Mouse (Mus musculus) midbrain, embryonic 15.5 days (tissue): ENCODE results near the gene Klhl29. TPM values are rescaled to one million over a fixed set of nuclear protein-coding genes. Genes with fewer than 3 reads are reported as not detected.

Source experiments
- ATAC-seq: fragments of 200-750 bp; cut with Nextera tagmentation; replicated peaks from 2 replicates; pipeline ENCODE4 v1.8.0; 2017; ENCODE audit warnings: moderate TSS enrichment
- H3K27ac ChIP-seq: fragments of 300-500 bp; sonication (generic); 2 replicates; pipeline ENCODE4 v1.5.1; 2015; ENCODE audit warnings: mild to moderate bottlenecking, inconsistent platforms
- H3K27me3 ChIP-seq: fragments of 300-500 bp; sonication (generic); replicated peaks from 2 replicates; pipeline ENCODE4 v1.6.1; 2015; ENCODE audit warnings: inconsistent platforms
- H3K36me3 ChIP-seq: fragments of 300-500 bp; sonication (generic); replicated peaks from 2 replicates; pipeline ENCODE4 v1.6.1; 2015; ENCODE audit warnings: inconsistent platforms
- H3K4me1 ChIP-seq: fragments of 300-500 bp; sonication (generic); 2 replicates; pipeline ENCODE4 v1.6.1; 2015; ENCODE audit warnings: inconsistent platforms
- H3K4me2 ChIP-seq: fragments of 300-500 bp; sonication (generic); 2 replicates; pipeline ENCODE4 v1.6.1; 2015; ENCODE audit warnings: inconsistent platforms, mild to moderate bottlenecking, moderate library complexity
- H3K4me3 ChIP-seq: fragments of 300-500 bp; sonication (generic); 2 replicates; pipeline ENCODE4 v1.5.1; 2015; ENCODE audit warnings: mild to moderate bottlenecking, inconsistent platforms
- H3K9ac ChIP-seq: fragments of 300-500 bp; sonication (generic); 2 replicates; pipeline ENCODE4 v1.6.1; 2015; ENCODE audit warnings: mild to moderate bottlenecking, inconsistent platforms
- H3K9me3 ChIP-seq: fragments of 300-500 bp; sonication (generic); 2 replicates; pipeline ENCODE4 v1.6.1; 2016; ENCODE audit warnings: inconsistent platforms
- WGBS: fragments of 180-500 bp; shearing (Covaris S2); methylation state at CpG from one replicate; pipeline ENCODE4 v1.1.7; 2015; ENCODE audit warnings: mixed read lengths; 5-methylcytosine and 5-hydroxymethylcytosine counted together
- polyA plus RNA-seq: library from polyadenylated mRNA; unstranded; fragments of >200 nt; fragmentation: Nextera tagmentation; extraction: Ambion mirVana; gene quantifications from 2 replicates; pipeline ENCODE4 v1.2.1, GENCODE M21; 2015

Klhl29 gene
- polyA plus RNA-seq, 1 experiment from 2014 or later: 5.2 TPM

DNA sequence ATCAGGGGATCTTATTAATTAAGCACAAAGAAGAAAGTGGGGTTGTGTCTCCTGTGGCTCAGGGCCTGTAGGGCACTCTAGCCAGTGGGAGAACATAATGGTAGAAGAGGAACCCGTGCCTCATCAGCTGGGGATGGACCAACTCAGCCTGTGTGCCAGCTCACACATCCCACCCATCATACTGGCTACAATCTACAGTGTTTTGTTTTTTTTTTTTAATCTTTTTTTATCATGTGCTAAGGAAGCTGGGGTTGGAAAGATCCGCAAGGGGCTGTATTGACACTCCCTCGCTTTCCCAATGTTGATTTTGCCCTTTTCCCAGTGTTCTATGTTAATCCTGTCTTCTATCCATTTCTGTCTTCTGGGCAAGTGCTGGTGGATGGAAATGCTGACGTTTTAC is 260.9 kb downstream of the Klhl29 start:
- H3K4me1 ChIP-seq: peaks cover 15% of the 10 kb centered on the region
- H3K27ac ChIP-seq: no peak overlapping the region
- no peak for ATAC-seq
- no peaks in the 10 kb centered on the region for H3K9me3 ChIP-seq
- H3K9ac ChIP-seq: no peak overlapping the region
- 82% methylated on average over 4 of the region's 4 CpGs for WGBS
- no peaks in the 10 kb centered on the region for H3K27me3 ChIP-seq
- H3K4me2 ChIP-seq: no peak overlapping the region
- H3K36me3 ChIP-seq: no peaks in the 10 kb centered on the region
- no peak overlapping the region for H3K4me3 ChIP-seq

DNA sequence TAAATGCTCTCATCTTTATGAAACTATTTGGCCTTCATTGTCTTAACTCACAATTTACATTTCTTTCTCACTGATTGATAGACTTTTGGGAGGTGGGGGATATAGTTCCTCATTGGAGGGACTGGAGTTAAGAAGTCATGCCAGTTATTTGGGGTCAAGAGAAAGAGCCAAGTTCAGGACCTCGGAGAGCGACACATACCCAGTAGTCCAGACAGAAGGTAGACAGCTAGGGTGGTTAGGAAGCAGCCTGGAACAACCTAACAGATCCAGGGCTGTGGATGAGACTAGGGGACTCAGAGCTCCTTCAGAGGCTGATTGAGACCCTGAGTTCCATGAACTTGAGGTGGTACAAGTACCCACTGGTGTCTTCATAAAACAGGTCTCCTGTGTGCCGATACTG is 264.1 kb downstream of the Klhl29 start:
- 70% methylated on average over 3 of the region's 3 CpGs for WGBS
- Histone ChIP-seq H3K9ac (no peak overlapping the region), H3K4me2 (no peak overlapping the region), H3K27ac (no peak overlapping the region), H3K4me1 (peaks cover under 1% of the 10 kb centered on the region), H3K36me3 (no peaks in the 10 kb centered on the region), H3K4me3 (no peak overlapping the region), H3K27me3 (no peaks in the 10 kb centered on the region), H3K9me3 (no peaks in the 10 kb centered on the region)
- ATAC-seq: no peak

DNA sequence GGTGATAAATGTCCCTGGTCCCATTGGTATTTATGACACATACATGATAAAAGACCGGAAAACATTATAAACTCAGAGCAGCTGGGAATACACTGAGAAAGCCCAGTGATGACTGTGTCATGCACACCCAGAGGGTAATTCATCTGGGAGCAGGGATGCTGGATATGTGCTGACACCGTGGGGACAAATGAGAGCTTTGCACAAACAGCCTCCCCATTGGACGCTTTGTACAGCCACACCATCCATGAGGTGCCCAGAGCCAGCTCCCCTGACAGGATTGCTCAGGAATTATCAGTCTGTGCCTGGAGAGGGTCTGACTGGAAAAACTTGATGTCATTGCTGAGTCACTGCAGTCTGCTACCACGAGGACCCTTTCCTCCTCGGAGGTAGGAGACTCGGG is 266.9 kb downstream of the Klhl29 start:
- 0 out of 2 replicates have a peak overlapping the region, but pooled peaks have one; percentile 28 for H3K27ac ChIP-seq
- peak; percentile 60 for ATAC-seq
- H3K4me1 ChIP-seq: no peaks in the 10 kb centered on the region; the same call in 1 of the 2 replicates

DNA sequence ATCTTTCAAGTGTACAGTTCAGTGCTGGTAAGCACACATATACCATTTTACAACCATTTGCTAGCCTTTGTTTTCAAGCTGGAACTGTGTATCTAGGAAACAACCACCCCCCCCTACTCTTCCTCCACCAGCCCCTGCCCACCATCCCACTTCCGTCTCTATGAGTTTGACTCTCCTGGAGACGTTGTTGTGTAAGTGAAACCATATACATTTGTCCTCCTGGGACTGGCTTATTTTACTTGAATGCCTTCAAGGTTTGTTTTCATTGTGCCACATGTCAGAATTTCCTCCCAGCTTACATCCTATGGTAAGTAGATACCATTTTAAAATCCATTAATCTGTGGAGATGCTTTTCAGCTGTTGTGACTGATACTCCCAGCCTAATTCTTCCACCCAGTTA is 267.7 kb downstream of the Klhl29 start:
- Histone ChIP-seq H3K4me1 (no peaks in the 10 kb centered on the region; the same call in 1 of the 2 replicates), H3K27ac (no peak overlapping the region), H3K9me3 (no peaks in the 10 kb centered on the region), H3K9ac (no peak overlapping the region), H3K27me3 (no peaks in the 10 kb centered on the region), H3K36me3 (no peaks in the 10 kb centered on the region), H3K4me3 (no peak overlapping the region), H3K4me2 (no peak overlapping the region)
- WGBS: 47% methylated on average over 2 of the region's 2 CpGs
- ATAC-seq: no peak

More for the DNA sequence above, 266.9 kb downstream of the Klhl29 start:
- Histone ChIP-seq H3K27me3 (no peaks in the 10 kb centered on the region), H3K9me3 (no peaks in the 10 kb centered on the region), H3K36me3 (no peaks in the 10 kb centered on the region), H3K9ac (no peak overlapping the region), H3K4me3 (no peak overlapping the region), H3K4me2 (no peak overlapping the region)
- WGBS: 58% methylated on average over 6 of the region's 6 CpGs

DNA sequence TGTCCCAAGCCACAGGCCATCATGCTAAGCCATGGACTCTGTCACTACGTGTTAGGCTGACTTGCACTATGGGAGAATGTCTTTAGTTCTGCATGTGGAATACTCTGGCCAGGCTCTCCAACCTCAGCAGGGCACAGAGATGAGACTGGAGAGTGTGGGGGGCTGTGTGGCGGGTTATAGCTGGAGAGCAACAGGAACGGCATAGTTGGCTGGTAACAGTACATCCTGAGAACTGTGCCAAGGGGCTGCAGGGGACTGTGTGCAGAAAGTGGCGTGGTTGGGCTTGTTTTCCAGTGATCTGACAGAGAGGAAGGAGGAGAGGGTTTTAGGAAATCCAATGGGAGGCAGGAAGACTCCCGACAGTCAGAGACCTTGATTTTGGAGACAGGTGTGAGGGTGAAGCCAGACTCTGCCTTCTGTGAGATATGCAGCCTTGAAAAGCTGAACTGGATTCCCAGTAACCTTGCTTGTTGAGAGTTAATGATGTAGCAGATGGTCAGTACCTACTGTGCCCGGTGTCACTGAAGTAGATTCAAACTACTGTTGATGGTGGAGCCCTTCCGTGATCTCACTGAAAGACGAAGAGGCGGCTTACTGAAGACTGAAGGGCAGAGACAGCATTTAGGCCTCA is 270.9 kb downstream of the Klhl29 start:
- WGBS: 89% methylated on average over 9 of the region's 9 CpGs
- no peak overlapping the region for H3K27ac ChIP-seq
- H3K4me3 ChIP-seq: no peak overlapping the region
- peaks cover 5% of the 10 kb centered on the region; the same call in 1 of the 2 replicates for H3K4me1 ChIP-seq
- H3K36me3 ChIP-seq: no peaks in the 10 kb centered on the region
- H3K9ac ChIP-seq: no peak overlapping the region
- no peak for ATAC-seq
- no peaks in the 10 kb centered on the region for H3K27me3 ChIP-seq
- no peak overlapping the region for H3K4me2 ChIP-seq
- no peaks in the 10 kb centered on the region for H3K9me3 ChIP-seq

DNA sequence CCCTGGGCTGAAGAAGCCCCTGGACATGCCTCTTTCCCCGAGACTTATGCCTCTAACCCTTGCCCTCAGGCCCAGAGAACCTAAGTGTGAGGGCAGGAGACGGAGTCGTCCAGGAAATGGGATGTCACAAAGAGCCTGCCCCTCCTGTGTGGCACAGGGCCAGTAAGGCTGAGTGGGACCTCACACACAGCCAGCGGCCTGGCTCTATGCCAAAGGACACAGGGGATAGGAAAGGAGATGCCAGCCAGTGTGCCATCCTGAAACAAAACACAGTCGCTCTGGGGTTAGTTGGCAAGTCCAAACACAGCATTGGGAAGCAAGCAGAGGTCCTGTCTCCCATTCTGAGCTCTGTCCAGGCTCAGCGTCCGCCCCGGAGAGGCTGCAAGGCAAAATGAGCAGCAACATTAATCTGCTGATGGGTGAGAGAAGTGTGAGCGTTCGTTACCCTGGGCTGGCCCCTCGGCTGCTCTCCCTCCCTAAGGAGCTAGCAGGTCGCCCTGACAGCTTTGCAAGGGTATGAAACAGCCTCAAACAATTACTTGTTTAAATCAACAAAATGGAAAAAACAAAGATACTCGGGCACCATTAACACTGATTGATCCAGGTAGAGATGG is 274.0 kb downstream of the Klhl29 start:
- peaks cover 5% of the 10 kb centered on the region; the same call in 1 of the 2 replicates for H3K4me1 ChIP-seq
- H3K4me2 ChIP-seq: no peak overlapping the region
- no peak overlapping the region for H3K4me3 ChIP-seq
- H3K36me3 ChIP-seq: no peaks in the 10 kb centered on the region
- H3K9ac ChIP-seq: no peak overlapping the region
- no peak overlapping the region for H3K27ac ChIP-seq
- H3K9me3 ChIP-seq: no peaks in the 10 kb centered on the region
- H3K27me3 ChIP-seq: no peaks in the 10 kb centered on the region
- ATAC-seq: no peak; the same call in 1 of the 2 replicates
- 73% methylated on average over 13 of the region's 13 CpGs for WGBS

DNA sequence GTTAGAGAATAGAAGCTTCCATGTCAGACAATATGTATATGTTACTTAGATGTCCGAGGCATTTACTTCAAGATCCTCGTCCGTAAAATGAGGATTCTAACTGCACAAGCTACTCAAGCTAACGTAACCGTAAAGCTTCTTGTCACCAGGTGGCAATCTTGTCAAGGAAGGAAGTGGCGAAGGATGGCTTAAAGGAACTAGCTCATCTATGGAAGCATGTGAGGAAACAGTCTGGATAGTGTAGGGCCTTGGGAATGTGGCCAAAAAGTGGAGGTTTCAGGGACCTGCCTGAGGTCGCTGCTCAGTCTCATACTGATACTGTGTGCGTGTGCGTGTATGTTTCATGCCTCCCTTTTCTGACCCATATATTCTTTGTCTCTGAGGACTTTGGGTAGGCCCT is 275.9 kb downstream of the Klhl29 start:
- Histone ChIP-seq H3K9me3 (no peaks in the 10 kb centered on the region), H3K4me2 (no peak overlapping the region), H3K4me1 (peaks cover 5% of the 10 kb centered on the region; the same call in 1 of the 2 replicates), H3K4me3 (no peak overlapping the region), H3K9ac (no peak overlapping the region), H3K27ac (no peak overlapping the region), H3K36me3 (no peaks in the 10 kb centered on the region), H3K27me3 (no peaks in the 10 kb centered on the region)
- WGBS: 91% methylated on average over 9 of the region's 9 CpGs
- 0 out of 2 replicates have a peak, but pooled peaks have one; percentile 32 for ATAC-seq

DNA sequence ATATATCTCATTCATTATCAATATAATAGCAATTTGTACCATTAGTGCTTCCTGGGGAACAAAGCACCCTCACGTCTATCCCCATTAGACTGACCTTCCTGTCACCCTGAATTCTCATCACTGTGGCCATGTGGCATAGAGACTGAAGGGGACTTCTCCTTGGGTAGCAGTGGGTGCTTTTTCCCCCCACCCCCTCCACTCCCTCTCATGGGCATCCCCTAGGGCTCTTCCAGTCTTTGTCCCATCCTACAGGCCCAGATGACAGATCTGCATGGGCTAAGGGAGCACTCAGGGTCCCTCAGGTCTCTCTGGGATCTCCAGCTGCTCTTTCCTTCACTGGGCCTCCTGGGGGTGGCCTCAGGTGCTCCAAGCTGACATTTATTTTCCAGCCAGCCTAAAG is 286.8 kb downstream of the Klhl29 start:
- Histone ChIP-seq H3K27me3 (no peaks in the 10 kb centered on the region), H3K4me1 (peaks cover 18% of the 10 kb centered on the region), H3K27ac (peak overlapping the region; percentile 79), H3K9ac (no peak overlapping the region), H3K9me3 (no peaks in the 10 kb centered on the region), H3K4me2 (no peak overlapping the region), H3K4me3 (no peak overlapping the region), H3K36me3 (peaks cover 10% of the 10 kb centered on the region; the same call in 1 of the 2 replicates)
- ATAC-seq: peak; percentile 60
- 21% methylated on average over 1 of the region's 1 CpGs for WGBS

DNA sequence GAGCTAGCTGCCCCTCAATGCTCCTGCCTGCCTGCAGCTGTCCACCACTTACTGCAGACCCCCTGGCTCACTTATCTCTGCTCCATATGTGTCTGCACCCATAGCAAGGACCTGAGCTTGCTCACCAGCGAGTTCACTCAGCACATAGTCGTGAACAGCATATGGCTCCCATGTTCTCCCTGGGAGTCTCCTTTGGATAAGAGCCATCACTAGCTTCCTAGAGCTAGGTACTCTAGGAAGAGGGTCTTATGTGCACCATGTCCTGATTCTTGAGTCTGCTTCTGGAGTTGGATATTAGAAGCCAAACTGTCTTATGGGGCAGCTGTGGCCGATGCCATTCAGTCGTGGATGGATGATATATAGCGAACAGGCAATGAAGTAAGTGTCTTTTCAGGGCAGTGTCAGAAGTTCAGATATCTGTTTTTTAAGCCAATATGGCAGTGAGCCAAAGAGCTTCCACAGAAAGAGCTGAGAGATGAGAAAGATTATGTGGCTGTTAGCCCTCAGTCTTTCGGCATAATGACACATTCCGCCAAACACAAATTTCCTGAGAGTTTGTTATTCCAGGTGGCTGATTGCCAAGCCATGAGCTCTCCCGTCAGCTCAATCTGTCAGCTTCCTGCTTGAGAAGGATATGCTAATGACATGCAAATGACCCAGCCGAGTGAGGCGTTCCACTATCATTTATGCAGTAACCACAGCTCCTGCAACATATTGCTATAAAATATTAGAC is 287.5 kb downstream of the Klhl29 start:
- H3K27me3 ChIP-seq: no peaks in the 10 kb centered on the region
- H3K4me1 ChIP-seq: peaks cover 18% of the 10 kb centered on the region
- 27% methylated on average over 10 of the region's 10 CpGs for WGBS
- H3K9ac ChIP-seq: no peak overlapping the region
- peaks cover 17% of the 10 kb centered on the region; the same call in 1 of the 2 replicates for H3K36me3 ChIP-seq
- H3K27ac ChIP-seq: peak overlapping the region; percentile 66
- no peaks in the 10 kb centered on the region for H3K9me3 ChIP-seq
- no peak overlapping the region for H3K4me3 ChIP-seq
- peak; percentile 82 for ATAC-seq
- H3K4me2 ChIP-seq: no peak overlapping the region

DNA sequence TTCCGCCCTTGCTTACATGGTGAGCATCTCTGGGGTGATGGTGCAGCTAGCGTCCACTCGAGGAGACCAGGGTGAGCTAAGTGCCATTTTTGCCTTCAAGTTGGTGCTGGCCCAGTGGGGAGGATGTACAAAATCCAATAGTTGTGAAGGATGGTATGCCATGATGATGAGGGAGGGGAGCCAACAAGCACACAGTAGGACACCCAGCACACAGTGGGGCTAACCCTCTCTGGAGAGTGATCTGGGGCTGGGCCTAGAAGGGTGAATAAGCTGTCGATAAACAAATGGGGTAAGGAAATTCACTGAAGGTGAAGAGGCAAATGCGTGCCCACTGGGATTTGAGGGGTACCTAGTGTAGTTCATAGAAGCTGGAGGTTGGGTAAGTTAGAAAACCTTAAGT is 290.8 kb downstream of the Klhl29 start:
- peaks cover 25% of the 10 kb centered on the region; the same call in 1 of the 2 replicates for H3K36me3 ChIP-seq
- H3K27ac ChIP-seq: no peak overlapping the region
- no peak overlapping the region for H3K9ac ChIP-seq
- peaks cover 15% of the 10 kb centered on the region for H3K4me1 ChIP-seq
- H3K27me3 ChIP-seq: no peaks in the 10 kb centered on the region
- H3K4me2 ChIP-seq: no peak overlapping the region
- 95% methylated on average over 5 of the region's 5 CpGs for WGBS
- ATAC-seq: no peak
- H3K9me3 ChIP-seq: no peaks in the 10 kb centered on the region
- no peak overlapping the region for H3K4me3 ChIP-seq

DNA sequence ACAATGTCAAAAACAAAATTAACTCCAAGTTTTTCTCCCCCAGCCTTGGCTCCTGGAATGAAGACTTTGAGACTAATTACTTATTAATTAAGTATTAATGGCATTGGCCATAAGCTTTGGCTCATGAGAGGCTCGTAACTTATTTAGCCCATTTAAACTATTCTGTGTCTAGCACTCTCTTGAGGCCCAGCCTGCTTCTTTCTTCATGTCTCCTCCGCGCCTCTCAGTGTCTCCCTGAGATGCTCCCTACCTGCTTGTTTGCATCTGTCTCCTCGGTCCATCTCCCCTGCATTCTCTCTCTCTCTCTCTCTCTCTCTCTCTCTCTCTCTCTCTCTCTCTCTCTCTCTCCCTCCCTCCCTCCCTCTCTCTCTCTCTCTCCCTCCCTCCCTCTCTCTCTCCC is 294.0 kb downstream of the Klhl29 start:
- Histone ChIP-seq H3K9me3 (no peaks in the 10 kb centered on the region), H3K27ac (no peak overlapping the region), H3K4me2 (no peak overlapping the region), H3K36me3 (peaks cover 25% of the 10 kb centered on the region; the same call in 1 of the 2 replicates), H3K4me3 (no peak overlapping the region), H3K4me1 (no peaks in the 10 kb centered on the region), H3K9ac (no peak overlapping the region), H3K27me3 (no peaks in the 10 kb centered on the region)
- no peak for ATAC-seq
- 93% methylated on average over 4 of the region's 4 CpGs for WGBS

DNA sequence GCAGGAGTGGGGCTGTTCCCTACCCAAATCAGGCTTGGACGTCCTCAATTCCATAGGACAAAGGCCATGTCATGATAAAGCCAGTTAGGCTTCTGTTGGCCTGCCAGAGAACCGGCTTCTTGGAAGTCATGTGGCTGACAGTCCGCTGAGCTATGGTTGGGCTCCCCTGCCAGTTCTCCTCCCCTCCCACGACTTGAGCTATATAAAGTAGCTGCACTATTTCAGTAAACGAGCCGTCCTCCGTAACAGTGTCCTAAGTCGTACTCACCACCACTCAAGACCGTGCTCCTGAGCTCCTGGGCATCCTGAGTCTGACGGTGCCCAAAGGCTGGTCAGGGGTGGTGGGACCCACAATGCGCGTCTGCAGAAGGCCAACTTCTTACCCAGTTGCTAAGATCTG is 302.3 kb downstream of the Klhl29 start:
- H3K4me2 ChIP-seq: no peak overlapping the region
- 91% methylated on average over 12 of the region's 12 CpGs for WGBS
- no peak overlapping the region for H3K9ac ChIP-seq
- no peaks in the 10 kb centered on the region for H3K27me3 ChIP-seq
- ATAC-seq: no peak
- no peaks in the 10 kb centered on the region for H3K4me1 ChIP-seq
- H3K4me3 ChIP-seq: no peak overlapping the region
- H3K9me3 ChIP-seq: no peaks in the 10 kb centered on the region
- H3K27ac ChIP-seq: no peak overlapping the region
- no peaks in the 10 kb centered on the region for H3K36me3 ChIP-seq
